Mouse (Mus musculus) central nervous system, embryonic 18 days (tissue): Measurements from ENCODE around the gene Galnt17. TPM values are rescaled to one million over a fixed set of nuclear protein-coding genes. Genes with fewer than 3 reads are reported as not detected.

Experiments
- polyA plus RNA-seq: library from polyadenylated mRNA; depleted of rRNA; stranded (reverse); fragments of >200 nt; gene quantifications from 2 replicates; pipeline ENCODE4 v1.2.3, GENCODE M21; 2012; rRNA removed

The Galnt17 gene
- polyA plus RNA-seq: 15.0 and 15.6 TPM in 2 replicates

GRCm38 (mm10) chr5:131308397-131308796, at the start of gene Galnt17:
TSS of gene Galnt17 (minus strand) at chr5:131308497.

